Mouse (Mus musculus) kidney, embryonic 14.5 days (tissue): ENCODE measurements around the gene Slc4a2. TPM values are rescaled to one million over a fixed set of nuclear protein-coding genes. Genes with fewer than 3 reads are reported as not detected.

Experiments used
- ATAC-seq: fragments of 200-750 bp; cut with Nextera tagmentation; 2 replicates; pipeline ENCODE4 v1.8.0; 2017; ENCODE audit warnings: moderate number of reproducible peaks, mild to moderate bottlenecking, moderate TSS enrichment, moderate library complexity; ENCODE audit not compliant: low FRiP score, low TSS enrichment
- H3K27ac ChIP-seq: fragments of 300-500 bp; sonication (generic); 2 replicates; pipeline ENCODE4 v1.5.1; 2014; ENCODE audit warnings: low read depth, mild to moderate bottlenecking, low read length, moderate library complexity, mixed read lengths
- H3K27me3 ChIP-seq: fragments of 300-500 bp; sonication (generic); 2 replicates; pipeline ENCODE4 v1.6.1; 2014; ENCODE audit warnings: mild to moderate bottlenecking, low read length; ENCODE audit not compliant: control insufficient read depth, insufficient read depth
- H3K36me3 ChIP-seq: fragments of 300-500 bp; sonication (generic); 2 replicates; pipeline ENCODE4 v1.6.1; 2014; ENCODE audit warnings: low read length, mixed read lengths; ENCODE audit not compliant: control insufficient read depth, insufficient read depth
- H3K4me1 ChIP-seq: fragments of 300-500 bp; sonication (generic); 2 replicates; pipeline ENCODE4 v1.6.1; 2014; ENCODE audit warnings: low read length, mixed read lengths; ENCODE audit not compliant: control insufficient read depth, insufficient read depth
- H3K4me2 ChIP-seq: fragments of 300-500 bp; sonication (generic); replicated peaks from 2 replicates; pipeline ENCODE4 v1.6.1; 2014; ENCODE audit warnings: low read depth, mild to moderate bottlenecking, low read length
- H3K4me3 ChIP-seq: fragments of 300-500 bp; sonication (generic); 2 replicates; pipeline ENCODE4 v1.5.1; 2014; ENCODE audit warnings: mild to moderate bottlenecking, low read length
- H3K9ac ChIP-seq: fragments of 300-500 bp; sonication (generic); 2 replicates; pipeline ENCODE4 v1.6.1; 2014; ENCODE audit warnings: low read depth, mild to moderate bottlenecking, low read length, moderate library complexity
- H3K9me3 ChIP-seq: fragments of 300-500 bp; sonication (generic); 2 replicates; pipeline ENCODE4 v1.6.1; 2016; ENCODE audit warnings: low read length; ENCODE audit not compliant: control insufficient read depth
- WGBS: fragments of 180-500 bp; shearing (Covaris S2); extraction: QIAGEN DNeasy Blood & Tissue Kit; methylation state at CpG from one replicate; pipeline ENCODE4 v1.1.7; 2014; 5-methylcytosine and 5-hydroxymethylcytosine counted together
- polyA plus RNA-seq: library from polyadenylated mRNA; unstranded; fragments of >200 nt; fragmentation: Nextera tagmentation; extraction: Ambion mirVana; gene quantifications from 2 replicates; pipeline ENCODE4 v1.2.1, GENCODE M21; 2014

Gene Slc4a2
- polyA plus RNA-seq, 1 experiment from 2014 or later, result 26.8 TPM

DNA sequence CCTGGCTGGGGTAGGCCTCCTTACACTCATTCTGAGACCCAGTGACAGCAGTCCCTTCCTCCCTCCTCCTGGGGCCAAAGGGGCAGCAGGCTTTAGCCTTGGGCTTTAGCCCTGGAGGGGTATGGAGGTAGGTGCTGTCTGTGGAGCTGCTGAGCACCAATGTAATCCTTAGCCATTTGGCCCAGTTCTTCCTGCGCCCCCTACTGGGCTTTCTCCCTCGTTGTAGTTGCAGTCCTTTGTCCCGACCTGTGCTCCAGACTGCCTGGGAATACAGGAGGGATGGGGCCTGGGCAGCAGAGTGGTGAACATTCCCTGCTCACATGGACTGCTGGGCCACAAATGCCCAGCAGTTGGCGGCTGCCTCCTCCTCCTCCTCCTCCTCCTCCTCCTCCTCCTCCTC is 58.0 kb downstream of the Slc4a2 start:
- ATAC-seq, result peak; percentile 40; the same call in 1 of the 2 replicates
- no peak overlapping the region for H3K4me2 ChIP-seq
- 8% methylated on average over 4 of the region's 4 CpGs for WGBS
- H3K27me3 ChIP-seq, result no peaks in the 10 kb centered on the region
- no peak overlapping the region for H3K27ac ChIP-seq
- peaks cover 75% of the 10 kb centered on the region for H3K36me3 ChIP-seq
- peaks cover 7% of the 10 kb centered on the region; the same call in 1 of the 2 replicates for H3K4me1 ChIP-seq
- H3K9ac ChIP-seq, result 0 out of 2 replicates have a peak overlapping the region, but pooled peaks have one; percentile 8
- H3K4me3 ChIP-seq, result no peak overlapping the region
- H3K9me3 ChIP-seq, result no peaks in the 10 kb centered on the region

- no peak overlapping the region for H3K4me3 ChIP-seq
- no peaks in the 10 kb centered on the region for H3K9me3 ChIP-seq
- no peak overlapping the region for H3K9ac ChIP-seq
- H3K4me2 ChIP-seq, result no peak overlapping the region
- peak overlapping the region; percentile 12 for H3K27ac ChIP-seq
- 60% methylated on average over 41 of the region's 41 CpGs for WGBS
- H3K36me3 ChIP-seq, result peaks cover 74% of the 10 kb centered on the region
- no peaks in the 10 kb centered on the region for H3K27me3 ChIP-seq
- H3K4me1 ChIP-seq, result peaks cover 7% of the 10 kb centered on the region; the same call in 1 of the 2 replicates
- peak; percentile 41 for ATAC-seq
Measured at GRCm38 (mm10) chr5:24482247-24483079, 58.8 kb downstream of the Slc4a2 start.

DNA sequence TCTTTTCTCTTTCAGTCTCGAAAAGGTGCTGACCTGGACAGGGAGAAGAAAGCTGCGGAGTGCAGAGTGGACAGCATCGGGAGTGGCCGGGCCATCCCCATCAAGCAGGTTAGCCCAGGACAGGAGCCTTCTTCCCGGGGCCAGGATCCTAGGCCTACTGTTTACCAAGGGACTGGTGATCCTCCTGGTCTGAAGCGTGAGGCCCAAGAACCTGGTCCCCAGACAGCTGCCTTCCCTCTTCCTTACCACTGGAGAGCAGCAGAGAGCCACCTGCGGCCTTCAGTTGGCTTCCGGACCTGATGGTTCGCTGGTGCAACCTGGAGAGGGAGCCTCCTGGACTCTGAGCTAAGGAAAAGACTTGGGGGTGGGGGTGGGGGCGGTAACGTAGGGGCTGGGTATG is 59.7 kb downstream of the Slc4a2 start:
- Histone ChIP-seq H3K9ac (peak overlapping the region; percentile 18; the same call in 1 of the 2 replicates), H3K27ac (peak overlapping the region; percentile 12; the same call in 1 of the 2 replicates), H3K36me3 (peaks cover 74% of the 10 kb centered on the region), H3K4me1 (peaks cover 7% of the 10 kb centered on the region; the same call in 1 of the 2 replicates), H3K4me3 (no peak overlapping the region), H3K9me3 (no peaks in the 10 kb centered on the region), H3K4me2 (no peak overlapping the region), H3K27me3 (no peaks in the 10 kb centered on the region)
- WGBS, result 24% methylated on average over 11 of the region's 11 CpGs
- peak; percentile 24 for ATAC-seq

DNA sequence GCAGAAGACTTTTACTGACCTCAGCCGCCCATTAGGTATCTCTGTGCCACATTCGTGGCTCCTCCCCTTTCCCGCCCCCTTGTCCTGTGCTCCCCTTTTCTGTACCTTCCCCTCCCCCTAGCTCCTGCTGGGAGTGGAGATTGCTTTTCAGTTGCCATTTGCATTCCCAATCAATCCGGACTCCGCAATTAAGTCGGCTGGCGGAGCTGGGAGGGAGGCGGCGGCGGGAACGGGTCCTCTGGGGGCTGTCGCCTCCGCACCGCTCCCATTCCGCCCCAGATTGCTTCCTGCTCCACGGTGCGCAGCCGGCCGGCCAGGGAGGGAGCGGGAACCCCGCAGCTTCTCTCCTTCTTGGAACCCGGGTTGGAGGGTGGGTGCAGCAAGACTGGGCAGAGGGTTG is 61.3 kb downstream of the Slc4a2 start:
- Histone ChIP-seq H3K36me3 (peaks cover 74% of the 10 kb centered on the region), H3K4me1 (peaks cover 7% of the 10 kb centered on the region; the same call in 1 of the 2 replicates), H3K4me2 (peak overlapping the region; percentile 31), H3K9me3 (no peaks in the 10 kb centered on the region), H3K27me3 (no peaks in the 10 kb centered on the region), H3K4me3 (peak overlapping the region; percentile 17; the same call in 1 of the 2 replicates), H3K9ac (no peak overlapping the region; the same call in 1 of the 2 replicates), H3K27ac (no peak overlapping the region)
- 24% methylated on average over 22 of the region's 22 CpGs for WGBS
- no peak for ATAC-seq

- peaks cover 7% of the 10 kb centered on the region; the same call in 1 of the 2 replicates for H3K4me1 ChIP-seq
- H3K36me3 ChIP-seq, result peaks cover 74% of the 10 kb centered on the region
- no peak for ATAC-seq
- H3K27ac ChIP-seq, result no peak overlapping the region
- no peaks in the 10 kb centered on the region for H3K9me3 ChIP-seq
- H3K9ac ChIP-seq, result no peak overlapping the region
- WGBS, result 3% methylated on average over 8 of the region's 8 CpGs
- no peak overlapping the region for H3K4me3 ChIP-seq
- H3K27me3 ChIP-seq, result no peaks in the 10 kb centered on the region
- H3K4me2 ChIP-seq, result no peak overlapping the region
Measured at GRCm38 (mm10) chr5:24486097-24486496, 62.5 kb downstream of the Slc4a2 start.

GRCm38 (mm10) chr5:24486738-24487137 is 63.1 kb downstream of the Slc4a2 start:
- Histone ChIP-seq H3K4me2 (no peak overlapping the region), H3K36me3 (peaks cover 75% of the 10 kb centered on the region), H3K9ac (no peak overlapping the region), H3K27ac (no peak overlapping the region), H3K27me3 (no peaks in the 10 kb centered on the region), H3K9me3 (no peaks in the 10 kb centered on the region), H3K4me3 (no peak overlapping the region), H3K4me1 (peaks cover 7% of the 10 kb centered on the region; the same call in 1 of the 2 replicates)
- 90% methylated on average over 5 of the region's 5 CpGs for WGBS
- no peak for ATAC-seq

DNA sequence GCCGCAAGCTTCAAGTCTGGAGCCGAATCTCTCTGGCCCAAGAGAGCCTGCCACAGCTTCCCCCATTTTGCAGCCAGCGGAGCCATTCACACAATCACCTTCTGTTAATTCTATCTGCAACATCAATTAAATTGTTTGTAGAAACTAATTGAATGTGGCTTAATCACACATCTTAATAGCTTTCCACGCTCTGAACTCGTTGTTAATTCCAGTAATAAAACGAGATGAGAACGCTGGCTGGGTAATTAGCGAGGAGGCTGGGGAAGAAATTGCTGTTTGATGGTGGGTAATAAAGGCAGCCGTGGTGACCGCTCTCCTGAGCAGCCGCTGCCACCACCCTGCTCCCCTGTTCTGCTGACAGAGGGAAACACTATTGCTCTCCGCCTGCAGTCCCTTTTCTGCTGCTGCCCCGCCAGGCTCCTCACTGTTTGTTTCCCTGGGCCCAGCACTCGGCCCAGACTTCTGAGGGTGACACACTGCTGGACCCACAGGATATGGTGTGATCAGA is 66.8 kb downstream of the Slc4a2 start:
- H3K4me3 ChIP-seq, result no peak overlapping the region
- WGBS, result 42% methylated on average over 14 of the region's 14 CpGs
- no peak for ATAC-seq
- no peak overlapping the region for H3K27ac ChIP-seq
- no peak overlapping the region for H3K4me2 ChIP-seq
- no peaks in the 10 kb centered on the region for H3K9me3 ChIP-seq
- no peaks in the 10 kb centered on the region for H3K4me1 ChIP-seq
- peaks cover 86% of the 10 kb centered on the region for H3K36me3 ChIP-seq
- no peak overlapping the region for H3K9ac ChIP-seq
- no peaks in the 10 kb centered on the region for H3K27me3 ChIP-seq
